Mouse (Mus musculus) cerebellum, adult 11-12 months (tissue): ENCODE data around the gene Cript.
A peak's percentile ranks its signal among the peaks of the same experiment; 100 is the strongest.

Experiments
- DNase-seq: peaks from one replicate; pipeline ENCODE4 v3.0.0; 2022

The Cript gene

GRCm38 (mm10) chr17:87025269-87025949, at the start of gene Cript, which contains the start of gene Pigf:
Gene Cript (plus strand): TSS chr17:87025550.
Gene Pigf (minus strand): TSS chr17:87025406.
- DNase-seq: peak; percentile 98

GRCm38 (mm10) chr17:86976387-86976786, 49.0 kb upstream of the Cript start:
- DNase-seq: no peak

GRCm38 (mm10) chr17:86978496-86978895, 46.9 kb upstream of the Cript start:
- no peak for DNase-seq

- no peak for DNase-seq
Observed at GRCm38 (mm10) chr17:86981205-86981604, 44.1 kb upstream of the Cript start.

GRCm38 (mm10) chr17:86981701-86982100, 43.6 kb upstream of the Cript start:
- DNase-seq: no peak

- DNase-seq: no peak
Observed at GRCm38 (mm10) chr17:86982497-86982896, 42.9 kb upstream of the Cript start.

GRCm38 (mm10) chr17:86986449-86987138, 38.8 kb upstream of the Cript start:
- DNase-seq: no peak

GRCm38 (mm10) chr17:86988161-86988560, 37.2 kb upstream of the Cript start:
- DNase-seq: no peak

- no peak for DNase-seq
Observed at GRCm38 (mm10) chr17:86988601-86989184, 36.7 kb upstream of the Cript start.

GRCm38 (mm10) chr17:86991306-86991705, 34.0 kb upstream of the Cript start:
- DNase-seq: no peak

GRCm38 (mm10) chr17:86997323-86997722, 28.0 kb upstream of the Cript start:
- DNase-seq: no peak

GRCm38 (mm10) chr17:87008950-87009349, 16.4 kb upstream of the Cript start:
- DNase-seq: no peak

GRCm38 (mm10) chr17:87011301-87012019, 13.9 kb upstream of the Cript start:
- peak; percentile 82 for DNase-seq

GRCm38 (mm10) chr17:87019692-87020091, 5.7 kb upstream of the Cript start:
- no peak for DNase-seq

GRCm38 (mm10) chr17:87024491-87025242, 683 bp upstream of the Cript start:
- no peak for DNase-seq

GRCm38 (mm10) chr17:87036141-87037073, 11.1 kb downstream of the Cript start:
- no peak for DNase-seq

- DNase-seq: no peak
Observed at GRCm38 (mm10) chr17:87038496-87038895, 13.1 kb downstream of the Cript start.

- no peak for DNase-seq
Observed at GRCm38 (mm10) chr17:87041739-87042138, 16.4 kb downstream of the Cript start.

- DNase-seq: peak; percentile 73
Observed at GRCm38 (mm10) chr17:87044364-87044763, 19.0 kb downstream of the Cript start.

- no peak for DNase-seq
Observed at GRCm38 (mm10) chr17:87044796-87045195, 19.4 kb downstream of the Cript start.

- no peak for DNase-seq
Observed at GRCm38 (mm10) chr17:87049696-87050095, 24.3 kb downstream of the Cript start.
